Mouse (Mus musculus) colon, adult 2 months (tissue): Measurements from ENCODE around the gene Cd209g. TPM values are rescaled to one million over a fixed set of nuclear protein-coding genes. Genes with fewer than 3 reads are reported as not detected.

Experiments used
- polyA plus RNA-seq: library from polyadenylated mRNA; depleted of rRNA; stranded (reverse); fragments of >200 nt; gene quantifications from 2 replicates; pipeline ENCODE4 v1.2.3, GENCODE M21; 2012; rRNA removed

Gene Cd209g
- polyA plus RNA-seq: 3.0 and 3.8 TPM in 2 replicates

GRCm38 (mm10) chr8:4133798-4134197 is at the start of gene Cd209g:
Cd209g (plus strand) TSS chr8:4134098.

GRCm38 (mm10) chr8:4105735-4106134 is 28.2 kb upstream of the Cd209g start, which contains the start of gene Cd209f:
Cd209f (minus strand) TSS chr8:4105835.

GRCm38 (mm10) chr8:4165852-4166751 is 32.2 kb downstream of the Cd209g start, which contains the start of gene Evi5l:
Evi5l (plus strand) TSS chr8:4166567.

Other genes with a start within 250 kb of the Cd209g start
- 0.07 and 0.67 TPM in 2 replicates for gene Cd209b, start 207.3 kb upstream of the Cd209g start, polyA plus RNA-seq
- 0.34 TPM in 1 of 2 replicates, not detected in the other for gene Cd209c, start 179.4 kb upstream of the Cd209g start, polyA plus RNA-seq
- 0.89 and 4.1 TPM in 2 replicates for gene Cd209f, start 28.3 kb upstream of the Cd209g start, polyA plus RNA-seq
- gene Evi5l, start 32.5 kb downstream of the Cd209g start, polyA plus RNA-seq: 16.9 and 18.5 TPM in 2 replicates
- gene Prr36, start 83.4 kb downstream of the Cd209g start, polyA plus RNA-seq: 0.51 and 2.1 TPM in 2 replicates
- 4.3 and 8.4 TPM in 2 replicates for gene Lrrc8e, start 92.7 kb downstream of the Cd209g start, polyA plus RNA-seq
- 31.5 and 42.3 TPM in 2 replicates for gene Map2k7, start 104.6 kb downstream of the Cd209g start, polyA plus RNA-seq
- gene Gm49320, start 104.8 kb downstream of the Cd209g start, polyA plus RNA-seq: 1.3 and 2.4 TPM in 2 replicates
- gene Tgfbr3l, start 114.1 kb downstream of the Cd209g start, polyA plus RNA-seq: 34.6 and 89.3 TPM in 2 replicates
- 36.8 and 36.9 TPM in 2 replicates for gene Snapc2, start 119.0 kb downstream of the Cd209g start, polyA plus RNA-seq
- 26.2 and 39.8 TPM in 2 replicates for gene Ctxn1, start 125.2 kb downstream of the Cd209g start, polyA plus RNA-seq
- 63.2 and 73.9 TPM in 2 replicates for gene Timm44, start 141.8 kb downstream of the Cd209g start, polyA plus RNA-seq
- gene Ccl25, start 191.1 kb downstream of the Cd209g start, polyA plus RNA-seq: 2.9 and 4.3 TPM in 2 replicates
- gene Elavl1, start 191.3 kb downstream of the Cd209g start, polyA plus RNA-seq: 25.2 and 28.0 TPM in 2 replicates